ENCODE assay signal across 10 mouse cellular contexts in the genomic region with DNA sequence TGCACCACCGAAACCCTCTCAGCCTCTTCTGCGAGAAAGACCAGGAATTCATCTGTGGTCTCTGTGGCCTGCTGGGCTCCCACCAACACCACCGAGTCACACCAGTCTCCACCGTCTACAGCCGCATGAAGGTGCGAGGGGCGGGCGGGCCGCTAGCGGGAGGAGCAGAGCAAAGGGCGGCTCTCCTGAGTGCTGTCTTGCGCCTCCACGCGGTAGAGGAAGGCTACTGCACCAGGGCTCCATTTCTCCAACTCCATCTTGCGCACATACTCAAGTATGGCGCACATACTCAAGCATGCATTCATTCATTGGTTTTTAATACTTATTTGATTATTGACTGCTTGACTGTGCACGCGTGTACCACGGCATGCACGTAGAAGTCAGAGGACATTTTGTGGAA. TPM values are rescaled to one million over a fixed set of nuclear protein-coding genes. Genes with fewer than 3 reads are reported as not detected.
DNase-seq lines count a peak whose midpoint lies in the region; ATAC-seq lines count a peak whose summit lies in the region.
"Had no signal": no experiment of that assay in that cellular context is flagged by ENCODE, and none has a peak within 500 bp of the region (broad histone marks: within the 10 kb centered on the region; RNA-seq: fewer than 3 reads in every experiment).

No protein-coding gene starts in this region.

- H3K9me3 ChIP-seq in forebrain, embryonic 12.5 days: peaks cover 12% of the 10 kb centered on the region
- peaks cover 4% of the 10 kb centered on the region for H3K9me3 ChIP-seq in forebrain, embryonic 13.5 days (replicated peaks)
- H3K9me3 ChIP-seq in midbrain, embryonic 10.5 days (replicated peaks): peaks cover 8% of the 10 kb centered on the region
- H3K9me3 ChIP-seq in midbrain, embryonic 14.5 days (ENCODE audit: control insufficient read depth, low read length): peaks cover 8% of the 10 kb centered on the region

- no peaks in the 10 kb centered on the region for H3K36me3 ChIP-seq in forebrain, embryonic 12.5 days (replicated peaks)
- no peaks in the 10 kb centered on the region for H3K36me3 ChIP-seq in forebrain, embryonic 13.5 days (ENCODE audit: poor library complexity, severe bottlenecking)
- no peaks in the 10 kb centered on the region for H3K36me3 ChIP-seq in midbrain, embryonic 10.5 days
- no peaks in the 10 kb centered on the region for H3K36me3 ChIP-seq in midbrain, embryonic 14.5 days (ENCODE audit: control insufficient read depth, insufficient read depth, low read length)

- H3K4me1 ChIP-seq in forebrain, embryonic 12.5 days: no peaks in the 10 kb centered on the region
- H3K4me1 ChIP-seq in forebrain, embryonic 13.5 days: no peaks in the 10 kb centered on the region
- H3K4me1 ChIP-seq in midbrain, embryonic 10.5 days: no peaks in the 10 kb centered on the region; the same call in 1 of the 2 replicates
- no peaks in the 10 kb centered on the region for H3K4me1 ChIP-seq in midbrain, embryonic 14.5 days (ENCODE audit: control insufficient read depth, insufficient read depth, low read length)

- H3K4me3 ChIP-seq in forebrain, embryonic 12.5 days (replicated peaks): no peak overlapping the region
- H3K4me3 ChIP-seq in forebrain, embryonic 13.5 days: no peak overlapping the region
- peak overlapping the region; percentile 27 for H3K4me3 ChIP-seq in midbrain, embryonic 10.5 days
- H3K4me3 ChIP-seq in midbrain, embryonic 14.5 days (replicated peaks; ENCODE audit: low read depth, low read length): no peak overlapping the region

- no peak overlapping the region for H3K27ac ChIP-seq in forebrain, embryonic 12.5 days
- no peak overlapping the region for H3K27ac ChIP-seq in forebrain, embryonic 13.5 days
- H3K27ac ChIP-seq in midbrain, embryonic 10.5 days (replicated peaks): no peak overlapping the region
- no peak overlapping the region for H3K27ac ChIP-seq in midbrain, embryonic 14.5 days (replicated peaks; ENCODE audit: low read depth, low read length)

- 18% methylated on average over 20 of the region's 20 CpGs for WGBS in forebrain, embryonic 12.5 days
- 16% methylated on average over 20 of the region's 20 CpGs for WGBS in forebrain, embryonic 13.5 days
- 18% methylated on average over 20 of the region's 20 CpGs for WGBS in midbrain, embryonic 10.5 days
- WGBS in midbrain, embryonic 14.5 days: 18% methylated on average over 20 of the region's 20 CpGs

- no peak for ATAC-seq in forebrain, embryonic 12.5 days (ENCODE audit: low FRiP score)
- ATAC-seq in forebrain, embryonic 13.5 days: no peak
- ATAC-seq in midbrain, embryonic 14.5 days (ENCODE audit: low FRiP score, low TSS enrichment): no peak
- ATAC-seq in megakaryocyte-erythroid progenitor cell, adult 5-6 weeks (replicated peaks; ENCODE audit: low FRiP score, low TSS enrichment, poor library complexity, severe bottlenecking): peak; percentile 72
- ATAC-seq in frontal cortex, adult (ENCODE audit: low TSS enrichment): no peak

- DNase-seq in midbrain, embryonic 10.5 days (ENCODE audit: low spot score): peak; percentile 48
- DNase-seq in midbrain, embryonic 14.5 days: no peak
- DNase-seq in embryo, embryonic 10 days (ENCODE audit: low spot score): peak; percentile 61
- no peak for DNase-seq in cerebellum, adult 11-12 months
- DNase-seq: gastrocnemius, postnatal 10 days; kidney, adult 9 months had no signal

- H3K27me3 ChIP-seq in forebrain, embryonic 12.5 days: peaks cover 18% of the 10 kb centered on the region
- H3K27me3 ChIP-seq in forebrain, embryonic 13.5 days: peaks cover 11% of the 10 kb centered on the region
- peaks cover 15% of the 10 kb centered on the region for H3K27me3 ChIP-seq in midbrain, embryonic 10.5 days (ENCODE audit: low read depth, poor library complexity, severe bottlenecking)
- H3K27me3 ChIP-seq in midbrain, embryonic 14.5 days (ENCODE audit: control insufficient read depth, insufficient read depth, low read length): no peaks in the 10 kb centered on the region

- H3K4me2 ChIP-seq in forebrain, embryonic 12.5 days: peak overlapping the region; percentile 10; the same call in 1 of the 2 replicates
- H3K4me2 ChIP-seq in forebrain, embryonic 13.5 days: no peak overlapping the region
- no peak overlapping the region for H3K4me2 ChIP-seq in midbrain, embryonic 14.5 days (ENCODE audit: low read length)

- no peak overlapping the region for H3K9ac ChIP-seq in forebrain, embryonic 12.5 days
- H3K9ac ChIP-seq in forebrain, embryonic 13.5 days: no peak overlapping the region
- H3K9ac ChIP-seq in midbrain, embryonic 14.5 days (replicated peaks; ENCODE audit: low read length): no peak overlapping the region

RNA-seq across cellular contexts. Expression of a gene that starts 0.5 kb away (rescaled TPM):
- polyA plus RNA-seq in forebrain, embryonic 12.5 days (2016; fragmentation: Nextera tagmentation; extraction: Ambion mirVana): not detected in 2 replicates
- polyA plus RNA-seq in forebrain, embryonic 13.5 days (2015; fragmentation: Nextera tagmentation; extraction: Ambion mirVana): not detected in 2 replicates
- not detected in 2 replicates for polyA plus RNA-seq in midbrain, embryonic 10.5 days (2016; fragmentation: Nextera tagmentation; extraction: Ambion mirVana)
- not detected in 2 replicates for polyA plus RNA-seq in midbrain, embryonic 14.5 days (2014; fragmentation: Nextera tagmentation; extraction: Ambion mirVana)
- not detected in 2 replicates for total RNA-seq in megakaryocyte-erythroid progenitor cell, adult 5-6 weeks (2014; fragmentation: Nextera tagmentation)
- total RNA-seq in megakaryocyte-erythroid progenitor cell, adult 5-6 weeks (2017): not detected in 2 replicates
- total RNA-seq: gastrocnemius, postnatal 10 days had no signal

RNA-seq across cellular contexts. Expression of a gene that starts 3.7 kb away (rescaled TPM):
- polyA plus RNA-seq in forebrain, embryonic 12.5 days (2016; fragmentation: Nextera tagmentation; extraction: Ambion mirVana): 0.17 TPM in 1 of 2 replicates, not detected in the other
- polyA plus RNA-seq in forebrain, embryonic 13.5 days (2015; fragmentation: Nextera tagmentation; extraction: Ambion mirVana): not detected in 2 replicates
- 0.11 TPM in 1 of 2 replicates, not detected in the other for polyA plus RNA-seq in midbrain, embryonic 10.5 days (2016; fragmentation: Nextera tagmentation; extraction: Ambion mirVana)
- 0.38 TPM in 1 of 2 replicates, not detected in the other for polyA plus RNA-seq in midbrain, embryonic 14.5 days (2014; fragmentation: Nextera tagmentation; extraction: Ambion mirVana)
- total RNA-seq in megakaryocyte-erythroid progenitor cell, adult 5-6 weeks (2014; fragmentation: Nextera tagmentation): 0.57 and 2.0 TPM in 2 replicates
- not detected in 2 replicates for total RNA-seq in megakaryocyte-erythroid progenitor cell, adult 5-6 weeks (2017)
- total RNA-seq: gastrocnemius, postnatal 10 days had no signal

RNA-seq across cellular contexts. Expression of a gene that starts 16.2 kb away (rescaled TPM):
- 34.9 and 35.6 TPM in 2 replicates for polyA plus RNA-seq in forebrain, embryonic 12.5 days (2016; fragmentation: Nextera tagmentation; extraction: Ambion mirVana)
- 36.8 and 40.4 TPM in 2 replicates for polyA plus RNA-seq in forebrain, embryonic 13.5 days (2015; fragmentation: Nextera tagmentation; extraction: Ambion mirVana)
- polyA plus RNA-seq in midbrain, embryonic 10.5 days (2016; fragmentation: Nextera tagmentation; extraction: Ambion mirVana): 45.2 and 46.0 TPM in 2 replicates
- polyA plus RNA-seq in midbrain, embryonic 14.5 days (2014; fragmentation: Nextera tagmentation; extraction: Ambion mirVana): 21.9 and 30.9 TPM in 2 replicates
- total RNA-seq in megakaryocyte-erythroid progenitor cell, adult 5-6 weeks (2014; fragmentation: Nextera tagmentation): 36.6 and 54.3 TPM in 2 replicates
- total RNA-seq in megakaryocyte-erythroid progenitor cell, adult 5-6 weeks (2017): 29.7 and 32.5 TPM in 2 replicates

RNA-seq across cellular contexts. Expression of a gene that starts 40.8 kb away (rescaled TPM):
- polyA plus RNA-seq in forebrain, embryonic 12.5 days (2016; fragmentation: Nextera tagmentation; extraction: Ambion mirVana): 23.4 and 27.0 TPM in 2 replicates
- 15.3 and 16.9 TPM in 2 replicates for polyA plus RNA-seq in forebrain, embryonic 13.5 days (2015; fragmentation: Nextera tagmentation; extraction: Ambion mirVana)
- 17.4 and 17.7 TPM in 2 replicates for polyA plus RNA-seq in midbrain, embryonic 10.5 days (2016; fragmentation: Nextera tagmentation; extraction: Ambion mirVana)
- 14.4 and 15.2 TPM in 2 replicates for polyA plus RNA-seq in midbrain, embryonic 14.5 days (2014; fragmentation: Nextera tagmentation; extraction: Ambion mirVana)
- total RNA-seq in megakaryocyte-erythroid progenitor cell, adult 5-6 weeks (2014; fragmentation: Nextera tagmentation): 83.2 and 90.6 TPM in 2 replicates
- total RNA-seq in megakaryocyte-erythroid progenitor cell, adult 5-6 weeks (2017): 10.4 and 11.1 TPM in 2 replicates

Comparison
In these comparisons a context has a peak if more than half of its experiments do, and no peak if none do; other contexts are left out.
1. DNase-seq: peak in midbrain, embryonic 10.5 days (single experiment) and embryo, embryonic 10 days (single experiment); none in midbrain, embryonic 14.5 days (single experiment) and cerebellum, adult 11-12 months (single experiment).